Mouse (Mus musculus): ENCODE data around the gene Psrc1. TPM values are rescaled to one million over a fixed set of nuclear protein-coding genes. Genes with fewer than 3 reads are reported as not detected.

Gene Psrc1
- polyA plus RNA-seq, 1 experiment from 2014 or later = 19.3 TPM

DNA sequence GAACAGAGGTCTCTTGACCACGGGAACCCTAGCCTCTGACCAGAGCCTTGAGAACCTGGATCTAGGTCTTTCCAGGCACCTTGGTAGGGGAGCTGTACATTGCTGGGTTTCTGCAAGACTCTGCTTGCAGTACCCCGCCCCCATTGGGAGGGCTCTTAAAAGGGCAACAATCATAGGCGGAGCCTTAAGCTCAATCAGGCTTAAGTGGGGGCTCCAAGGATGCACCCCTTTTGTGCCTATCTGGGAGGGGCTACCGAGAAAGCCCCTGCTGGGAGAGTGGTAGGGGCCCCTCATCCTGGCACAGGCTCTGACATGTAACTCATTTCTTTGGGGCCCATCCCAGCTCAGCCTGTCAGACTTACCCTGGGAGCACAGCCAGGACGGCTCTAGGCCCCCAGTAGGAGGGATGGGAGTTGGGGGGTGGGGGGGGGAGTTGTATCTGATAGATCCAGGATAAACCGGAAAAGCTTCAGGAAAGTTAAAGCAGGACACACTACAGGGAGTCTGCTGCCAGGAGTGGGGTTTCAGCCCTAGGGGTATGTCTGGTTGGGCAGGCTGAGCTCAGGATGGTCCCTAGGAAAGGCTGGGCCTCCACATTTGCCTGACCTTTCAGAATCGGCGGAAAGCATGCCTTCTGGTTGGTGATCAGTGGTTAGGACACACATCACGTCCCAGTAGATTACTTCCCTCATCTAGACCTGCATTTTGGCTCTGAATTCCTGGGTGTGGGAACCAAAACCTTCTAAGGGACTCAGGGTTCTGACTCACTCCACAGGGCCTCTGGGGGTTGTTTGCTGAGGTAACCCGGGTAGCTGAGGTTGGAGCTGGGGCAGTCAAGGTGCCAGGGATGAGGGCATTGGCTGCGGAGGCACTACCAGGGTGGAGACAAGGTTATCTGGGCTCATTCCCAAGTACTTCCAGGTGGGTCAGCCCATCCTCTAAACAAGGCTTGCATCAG, 40.5 kb downstream of the Psrc1 start:
- WGBS = 20% methylated on average over 11 of the region's 11 CpGs
- Histone ChIP-seq H3K9me3 (ENCODE audit: control insufficient read depth, low read length) (no peaks in the 10 kb centered on the region), H3K27ac (replicated peaks in 1 of 2; ENCODE audit: control insufficient read depth in 1 of 2, insufficient read depth in 1 of 2, low read depth in 2 of 2, low read length in 2 of 2) (no peak overlapping the region), H3K4me2 (ENCODE audit: low read length) (peak overlapping the region; percentile 55), H3K4me1 (ENCODE audit: control insufficient read depth in 2 of 2, insufficient read depth in 2 of 2, low read length in 2 of 2) (peaks cover 5 to 11% of the 10 kb centered on the region in 2 experiments), H3K36me3 (ENCODE audit: control insufficient read depth, insufficient read depth, low read length) (peaks cover 44% of the 10 kb centered on the region), H3K4me3 (ENCODE audit: control insufficient read depth in 1 of 2, insufficient read depth in 1 of 2, low read depth in 1 of 2, low read length in 2 of 2) (peak overlapping the region in 1 of 2 experiments; percentile 2; a peak in 1 of 4 replicates), H3K27me3 (ENCODE audit: control insufficient read depth, insufficient read depth, low read length) (no peaks in the 10 kb centered on the region), H3K9ac (ENCODE audit: low read length) (peak overlapping the region; percentile 55; the same call in 1 of the 2 replicates)
- no peak for ATAC-seq (ENCODE audit: insufficient number of reproducible peaks, insufficient read depth, low FRiP score, low read depth)

GRCm38 (mm10) chr3:108424944-108425623, 41.4 kb downstream of the Psrc1 start:
- H3K36me3 ChIP-seq (ENCODE audit: control insufficient read depth, insufficient read depth, low read length) = peaks cover 53% of the 10 kb centered on the region
- ATAC-seq (ENCODE audit: insufficient number of reproducible peaks, insufficient read depth, low FRiP score, low read depth) = no peak

GRCm38 (mm10) chr3:108425624-108426018, 42.0 kb downstream of the Psrc1 start:
- Histone ChIP-seq H3K27ac (replicated peaks in 1 of 2; ENCODE audit: control insufficient read depth in 1 of 2, insufficient read depth in 1 of 2, low read depth in 2 of 2, low read length in 2 of 2) (no peak overlapping the region), H3K27me3 (ENCODE audit: control insufficient read depth, insufficient read depth, low read length) (no peaks in the 10 kb centered on the region), H3K4me2 (ENCODE audit: low read length) (no peak overlapping the region), H3K9me3 (ENCODE audit: control insufficient read depth, low read length) (no peaks in the 10 kb centered on the region), H3K9ac (ENCODE audit: low read length) (no peak overlapping the region), H3K4me3 (ENCODE audit: control insufficient read depth in 1 of 2, insufficient read depth in 1 of 2, low read depth in 1 of 2, low read length in 2 of 2) (no peak overlapping the region), H3K36me3 (ENCODE audit: control insufficient read depth, insufficient read depth, low read length) (peaks cover 56% of the 10 kb centered on the region), H3K4me1 (ENCODE audit: control insufficient read depth in 2 of 2, insufficient read depth in 2 of 2, low read length in 2 of 2) (peaks cover 5 to 11% of the 10 kb centered on the region in 2 experiments)
- ATAC-seq (ENCODE audit: insufficient number of reproducible peaks, insufficient read depth, low FRiP score, low read depth) = no peak
- 85% methylated on average over 6 of the region's 6 CpGs for WGBS

More at GRCm38 (mm10) chr3:108424944-108425623, 41.4 kb downstream of the Psrc1 start:
- Histone ChIP-seq H3K4me1 (ENCODE audit: control insufficient read depth in 2 of 2, insufficient read depth in 2 of 2, low read length in 2 of 2) (peaks cover 5 to 11% of the 10 kb centered on the region in 2 experiments), H3K27me3 (ENCODE audit: control insufficient read depth, insufficient read depth, low read length) (no peaks in the 10 kb centered on the region), H3K9ac (ENCODE audit: low read length) (no peak overlapping the region), H3K4me3 (ENCODE audit: control insufficient read depth in 1 of 2, insufficient read depth in 1 of 2, low read depth in 1 of 2, low read length in 2 of 2) (no peak overlapping the region), H3K9me3 (ENCODE audit: control insufficient read depth, low read length) (no peaks in the 10 kb centered on the region), H3K4me2 (ENCODE audit: low read length) (no peak overlapping the region), H3K27ac (replicated peaks in 1 of 2; ENCODE audit: control insufficient read depth in 1 of 2, insufficient read depth in 1 of 2, low read depth in 2 of 2, low read length in 2 of 2) (no peak overlapping the region)
- WGBS = 79% methylated on average over 7 of the region's 7 CpGs

DNA sequence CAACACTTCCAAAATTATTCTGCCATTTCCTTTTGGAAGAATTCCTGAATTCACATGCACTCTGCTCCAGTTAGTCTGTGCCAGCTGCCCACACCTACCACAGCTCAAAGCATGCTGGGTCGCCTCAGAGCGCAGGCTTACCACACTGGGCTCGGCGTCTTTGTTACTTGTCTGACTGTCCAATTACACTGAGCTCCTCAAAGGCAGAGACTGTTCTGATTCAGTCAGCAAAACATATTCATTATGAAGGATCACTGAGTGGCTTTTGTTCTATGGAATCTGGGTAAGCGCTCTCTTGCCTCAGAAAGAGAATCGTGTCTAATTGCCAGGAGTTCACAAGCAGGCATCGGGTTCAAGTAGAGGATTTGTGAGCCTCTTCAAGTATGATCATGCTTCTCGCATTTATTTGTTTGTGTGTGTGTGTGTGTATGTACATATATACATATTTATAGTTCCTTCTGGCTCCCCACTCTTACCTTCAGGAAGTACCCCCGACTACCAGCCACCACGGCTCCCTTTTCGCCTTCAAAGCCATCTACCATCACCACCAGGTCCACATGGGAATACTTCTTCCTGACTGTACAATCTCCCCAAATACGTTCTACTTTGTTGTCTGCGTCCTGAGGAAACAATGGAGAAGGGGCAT, 49.0 kb downstream of the Psrc1 start:
- Histone ChIP-seq H3K27ac (replicated peaks in 1 of 2; ENCODE audit: control insufficient read depth in 1 of 2, insufficient read depth in 1 of 2, low read depth in 2 of 2, low read length in 2 of 2) (no peak overlapping the region), H3K4me1 (ENCODE audit: control insufficient read depth in 2 of 2, insufficient read depth in 2 of 2, low read length in 2 of 2) (0 out of 4 replicates have a peak, but pooled peaks cover 0 to 5% of the 10 kb centered on the region in 2 experiments), H3K27me3 (ENCODE audit: control insufficient read depth, insufficient read depth, low read length) (no peaks in the 10 kb centered on the region), H3K9ac (ENCODE audit: low read length) (no peak overlapping the region), H3K4me3 (ENCODE audit: control insufficient read depth in 1 of 2, insufficient read depth in 1 of 2, low read depth in 1 of 2, low read length in 2 of 2) (no peak overlapping the region), H3K36me3 (ENCODE audit: control insufficient read depth, insufficient read depth, low read length) (peaks cover 91% of the 10 kb centered on the region), H3K4me2 (ENCODE audit: low read length) (no peak overlapping the region), H3K9me3 (ENCODE audit: control insufficient read depth, low read length) (no peaks in the 10 kb centered on the region)
- ATAC-seq (ENCODE audit: insufficient number of reproducible peaks, insufficient read depth, low FRiP score, low read depth) = no peak
- 88% methylated on average over 13 of the region's 13 CpGs for WGBS

DNA sequence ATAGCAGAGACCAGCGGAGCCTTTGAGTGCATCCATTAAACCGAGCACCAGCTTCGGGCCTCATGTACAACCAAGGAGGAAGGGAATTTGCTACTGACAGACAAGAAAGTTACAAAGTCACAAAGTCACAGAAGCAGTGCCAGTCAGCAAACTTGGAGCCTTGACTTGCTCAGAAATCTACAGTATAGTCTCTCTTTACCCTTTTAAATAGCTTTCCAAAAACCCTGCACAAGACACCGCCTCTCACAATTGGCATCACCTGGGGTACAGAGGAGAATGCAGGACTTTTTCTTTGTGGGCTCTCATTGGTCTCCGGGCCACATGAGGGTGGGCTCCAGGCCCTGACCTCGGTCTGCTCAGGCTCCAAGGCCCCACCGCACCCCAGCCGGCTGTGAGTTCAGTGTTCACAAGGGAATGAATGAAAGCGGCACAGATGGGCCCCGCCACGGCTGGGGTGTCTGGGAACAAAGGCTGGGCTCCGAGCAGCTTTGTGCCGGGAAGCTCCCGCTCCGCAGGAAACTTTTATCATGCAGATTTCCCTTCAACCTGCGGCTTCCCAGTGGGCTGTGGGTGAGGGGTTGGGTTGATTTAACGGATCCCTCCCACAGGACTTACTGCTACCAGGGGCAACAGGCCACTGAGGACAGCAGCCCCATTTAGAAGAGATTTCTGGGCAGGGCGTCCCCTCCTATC, 49.7 kb downstream of the Psrc1 start:
- Histone ChIP-seq H3K4me1 (ENCODE audit: control insufficient read depth in 2 of 2, insufficient read depth in 2 of 2, low read length in 2 of 2) (0 out of 4 replicates have a peak, but pooled peaks cover 0 to 5% of the 10 kb centered on the region in 2 experiments), H3K4me3 (ENCODE audit: control insufficient read depth in 1 of 2, insufficient read depth in 1 of 2, low read depth in 1 of 2, low read length in 2 of 2) (no peak overlapping the region), H3K27ac (replicated peaks in 1 of 2; ENCODE audit: control insufficient read depth in 1 of 2, insufficient read depth in 1 of 2, low read depth in 2 of 2, low read length in 2 of 2) (peak overlapping the region in 1 of 2 experiments; percentile 24; a peak in 2 of 4 replicates), H3K9me3 (ENCODE audit: control insufficient read depth, low read length) (no peaks in the 10 kb centered on the region), H3K9ac (ENCODE audit: low read length) (no peak overlapping the region; the same call in 1 of the 2 replicates), H3K36me3 (ENCODE audit: control insufficient read depth, insufficient read depth, low read length) (peaks cover 84% of the 10 kb centered on the region), H3K27me3 (ENCODE audit: control insufficient read depth, insufficient read depth, low read length) (no peaks in the 10 kb centered on the region), H3K4me2 (ENCODE audit: low read length) (no peak overlapping the region)
- ATAC-seq (ENCODE audit: insufficient number of reproducible peaks, insufficient read depth, low FRiP score, low read depth) = no peak
- WGBS = 55% methylated on average over 18 of the region's 18 CpGs

DNA sequence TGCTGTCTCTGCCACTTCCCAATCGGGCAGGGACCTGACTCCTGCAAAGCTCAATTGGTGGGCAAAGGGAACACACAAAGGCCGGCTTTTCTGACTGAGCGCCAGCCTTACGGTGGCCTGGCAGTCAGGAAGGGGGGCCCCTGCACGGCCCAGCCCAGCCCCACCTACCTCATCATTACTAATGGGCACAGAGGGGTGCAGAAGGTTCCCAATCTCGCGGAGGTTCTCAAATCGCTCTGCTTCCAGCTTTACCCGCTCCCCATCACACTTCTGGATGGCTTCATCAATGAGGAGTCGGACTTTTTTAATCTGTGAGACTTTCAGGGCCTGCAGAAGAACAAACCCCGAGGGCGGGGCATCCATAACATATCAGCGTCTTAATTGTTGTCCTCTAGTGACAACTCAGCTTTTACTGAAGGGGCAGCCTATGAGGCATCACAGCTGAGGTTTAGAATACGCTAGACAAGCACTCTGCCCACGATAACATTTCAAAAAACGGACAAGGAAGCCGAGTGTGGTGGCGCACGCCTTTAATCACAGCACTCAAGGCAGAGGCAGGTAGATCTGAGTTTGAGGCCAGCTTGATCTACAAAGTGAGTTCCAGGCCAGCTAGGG, 50.3 kb downstream of the Psrc1 start:
- WGBS = 60% methylated on average over 19 of the region's 19 CpGs
- Histone ChIP-seq H3K27me3 (ENCODE audit: control insufficient read depth, insufficient read depth, low read length) (no peaks in the 10 kb centered on the region), H3K27ac (replicated peaks in 1 of 2; ENCODE audit: control insufficient read depth in 1 of 2, insufficient read depth in 1 of 2, low read depth in 2 of 2, low read length in 2 of 2) (peak overlapping the region in 1 of 2 experiments; percentile 24; a peak in 1 of 4 replicates), H3K9ac (ENCODE audit: low read length) (no peak overlapping the region; the same call in 1 of the 2 replicates), H3K36me3 (ENCODE audit: control insufficient read depth, insufficient read depth, low read length) (peaks cover 77% of the 10 kb centered on the region), H3K4me3 (ENCODE audit: control insufficient read depth in 1 of 2, insufficient read depth in 1 of 2, low read depth in 1 of 2, low read length in 2 of 2) (no peak overlapping the region), H3K9me3 (ENCODE audit: control insufficient read depth, low read length) (no peaks in the 10 kb centered on the region), H3K4me1 (ENCODE audit: control insufficient read depth in 2 of 2, insufficient read depth in 2 of 2, low read length in 2 of 2) (peaks cover 0 to 5% of the 10 kb centered on the region in 2 experiments; a peak in 1 of 4 replicates), H3K4me2 (ENCODE audit: low read length) (no peak overlapping the region)
- no peak for ATAC-seq (ENCODE audit: insufficient number of reproducible peaks, insufficient read depth, low FRiP score, low read depth)
